Mouse (Mus musculus) adrenal gland, postnatal 36 days (tissue): Measurements from ENCODE around the gene Rack1. TPM values are rescaled to one million over a fixed set of nuclear protein-coding genes. Genes with fewer than 3 reads are reported as not detected.
"Not testable (repeated sequence)": the region's sequence is repeated elsewhere in the genome, so short reads cannot be mapped to it uniquely, and the experiment has no call there.

ENCODE experiments used
- DNase-seq, 2 experiments: peaks; one replicate each; pipeline ENCODE4 v3.0.0; 2021; ENCODE audit warnings: mixed read lengths in 1 of 2
- total RNA-seq, 2 experiments: library from RNA; stranded (reverse); gene quantifications; 2 replicates each; pipeline ENCODE4 v1.2.3; 2021

The Rack1 gene
- total RNA-seq, 2 experiments from 2014 or later: 711 to 729 TPM

DNA sequence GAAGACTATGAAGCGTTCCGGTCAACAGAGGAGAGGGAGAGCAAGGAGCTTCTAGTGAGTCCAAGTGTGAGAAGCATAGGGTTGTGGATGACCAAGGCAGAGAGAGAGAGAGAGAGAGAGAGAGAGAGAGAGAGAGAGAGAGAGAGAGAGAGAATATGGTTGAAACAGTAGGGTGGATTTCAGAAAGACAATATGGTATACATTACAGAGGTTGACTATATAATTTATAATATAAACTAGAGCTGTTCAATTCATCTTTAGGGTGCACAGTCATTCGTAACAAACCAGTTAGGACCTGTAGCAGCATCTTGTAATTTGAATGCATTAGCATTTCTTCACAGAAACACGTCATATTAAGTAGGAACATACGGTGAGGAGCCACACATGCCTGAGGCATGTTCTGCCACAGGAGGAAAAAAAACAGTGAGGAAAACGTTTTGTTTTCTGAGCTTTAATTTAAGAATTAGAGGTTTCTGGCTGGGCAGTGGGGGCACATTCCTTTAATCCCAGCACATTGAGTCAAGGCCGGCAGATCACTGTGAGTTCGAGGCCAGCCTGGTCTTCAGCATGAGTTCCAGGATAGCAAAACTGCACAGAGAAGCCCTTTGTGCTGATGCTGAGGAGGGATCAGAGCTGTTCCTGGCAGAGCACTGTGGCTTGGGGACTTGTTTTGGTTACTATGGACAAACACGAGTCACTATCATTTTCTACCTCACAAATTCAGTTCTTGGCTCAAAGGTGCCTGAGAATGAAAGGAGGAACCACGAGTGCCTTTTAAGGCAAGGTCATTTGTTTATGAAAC, 38.9 kb downstream of the Rack1 start:
- DNase-seq: no peak

DNA sequence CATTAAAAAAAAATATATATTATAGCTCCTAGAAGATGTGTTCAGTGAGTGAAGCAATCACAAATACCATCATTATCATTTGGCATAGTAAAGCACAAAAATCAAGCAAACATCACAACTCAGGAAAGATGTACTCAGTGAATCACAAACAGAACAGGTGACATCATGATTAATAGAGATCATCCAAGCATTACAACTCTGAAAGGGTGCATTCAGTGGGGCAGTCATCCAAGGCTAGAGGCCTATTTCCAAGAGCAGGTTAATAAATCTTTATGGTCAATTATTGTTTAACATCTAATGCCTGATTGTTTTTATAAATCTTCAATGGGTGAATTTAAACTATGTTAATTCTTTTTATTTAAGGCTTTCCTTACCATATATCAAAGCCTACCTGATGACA, 40.7 kb downstream of the Rack1 start:
- no peak for DNase-seq

- DNase-seq: no peak
Observed at GRCm38 (mm10) chr11:48841213-48841612, 41.1 kb downstream of the Rack1 start.

GRCm38 (mm10) chr11:48842378-48842792, 42.3 kb downstream of the Rack1 start:
- DNase-seq: no peak

DNA sequence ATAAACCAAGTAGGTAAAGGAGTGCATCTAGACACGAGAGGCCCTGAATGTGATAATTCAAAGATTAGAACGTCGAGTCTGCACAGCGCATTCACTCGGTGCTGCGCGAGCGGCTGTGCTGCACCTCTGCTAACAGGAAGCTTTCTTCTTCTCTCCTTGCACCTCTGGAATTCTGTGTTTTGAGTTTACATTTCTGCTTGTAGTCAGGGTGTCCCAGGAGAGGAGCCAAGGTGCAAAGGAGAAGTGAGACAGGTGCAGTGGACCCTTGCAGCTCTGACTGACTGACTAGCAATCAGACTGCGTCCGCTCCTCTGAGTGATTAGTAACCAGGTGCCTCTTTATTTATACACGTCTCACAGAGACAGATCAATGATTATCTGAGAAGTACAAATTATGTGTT, 43.1 kb downstream of the Rack1 start:
- DNase-seq: no peak

GRCm38 (mm10) chr11:48844309-48844708, 44.2 kb downstream of the Rack1 start:
- DNase-seq: peak in 1 of 2 experiments; percentile 56

- DNase-seq: no peak
Observed at GRCm38 (mm10) chr11:48845244-48845815, 45.2 kb downstream of the Rack1 start.

GRCm38 (mm10) chr11:48846362-48846761, 46.2 kb downstream of the Rack1 start:
- DNase-seq: not testable (repeated sequence)

DNA sequence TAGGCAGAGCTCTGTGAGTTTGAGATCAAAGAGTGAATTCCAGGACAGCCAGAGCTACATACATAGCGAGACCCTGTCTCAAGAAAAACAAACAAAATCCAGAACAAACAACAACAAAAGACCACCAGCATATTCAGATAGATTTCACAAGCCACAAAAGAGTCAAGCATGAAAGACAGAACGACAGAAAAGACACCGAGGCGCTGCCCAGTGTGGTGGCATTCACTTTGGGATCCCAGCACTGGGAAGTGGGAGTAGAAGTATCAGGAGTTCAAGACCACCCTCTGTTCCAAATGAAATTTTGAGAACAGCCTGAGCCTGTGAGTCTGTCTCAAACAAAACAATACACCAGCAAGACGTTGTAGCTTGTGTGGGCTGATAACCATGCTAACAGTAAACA, 46.7 kb downstream of the Rack1 start:
- DNase-seq: no peak

GRCm38 (mm10) chr11:48850240-48850639, 50.1 kb downstream of the Rack1 start:
- DNase-seq: no peak

DNA sequence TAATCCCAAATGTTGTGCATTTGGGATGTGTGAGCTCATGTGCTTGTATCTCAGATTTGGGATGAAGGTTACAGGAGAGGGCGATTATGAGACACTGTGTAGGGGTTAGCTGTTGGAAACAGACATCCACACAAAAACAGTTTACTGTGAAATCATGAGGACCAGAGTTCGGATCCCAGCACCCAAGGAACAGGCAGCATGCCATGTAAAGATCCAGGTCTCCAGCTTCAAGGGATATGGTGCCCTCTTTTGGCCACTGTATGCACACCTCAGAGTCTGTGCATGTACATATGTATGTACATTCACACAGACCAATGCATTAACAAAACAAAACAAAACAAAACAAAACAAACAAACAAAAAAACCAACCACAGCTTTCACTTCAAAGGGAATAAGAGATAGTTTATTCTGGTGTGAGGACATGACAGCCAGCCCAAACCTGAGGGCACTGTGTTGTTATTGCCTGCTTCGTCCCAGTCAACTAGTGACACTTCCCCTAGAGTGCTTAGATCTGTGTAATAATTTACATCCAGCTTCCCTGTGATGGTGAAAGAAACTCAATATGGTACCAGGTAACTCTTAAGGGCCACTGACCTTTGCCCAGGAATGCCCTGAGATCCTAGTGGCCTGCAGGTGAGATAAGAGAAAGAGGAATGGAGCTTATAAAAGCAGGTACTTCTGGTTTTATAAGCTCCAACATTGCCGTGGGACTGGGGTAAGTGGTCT, 51.3 kb downstream of the Rack1 start:
- no peak for DNase-seq

GRCm38 (mm10) chr11:48852190-48852589, 52.1 kb downstream of the Rack1 start:
- DNase-seq: peak in 1 of 2 experiments; percentile 48

DNA sequence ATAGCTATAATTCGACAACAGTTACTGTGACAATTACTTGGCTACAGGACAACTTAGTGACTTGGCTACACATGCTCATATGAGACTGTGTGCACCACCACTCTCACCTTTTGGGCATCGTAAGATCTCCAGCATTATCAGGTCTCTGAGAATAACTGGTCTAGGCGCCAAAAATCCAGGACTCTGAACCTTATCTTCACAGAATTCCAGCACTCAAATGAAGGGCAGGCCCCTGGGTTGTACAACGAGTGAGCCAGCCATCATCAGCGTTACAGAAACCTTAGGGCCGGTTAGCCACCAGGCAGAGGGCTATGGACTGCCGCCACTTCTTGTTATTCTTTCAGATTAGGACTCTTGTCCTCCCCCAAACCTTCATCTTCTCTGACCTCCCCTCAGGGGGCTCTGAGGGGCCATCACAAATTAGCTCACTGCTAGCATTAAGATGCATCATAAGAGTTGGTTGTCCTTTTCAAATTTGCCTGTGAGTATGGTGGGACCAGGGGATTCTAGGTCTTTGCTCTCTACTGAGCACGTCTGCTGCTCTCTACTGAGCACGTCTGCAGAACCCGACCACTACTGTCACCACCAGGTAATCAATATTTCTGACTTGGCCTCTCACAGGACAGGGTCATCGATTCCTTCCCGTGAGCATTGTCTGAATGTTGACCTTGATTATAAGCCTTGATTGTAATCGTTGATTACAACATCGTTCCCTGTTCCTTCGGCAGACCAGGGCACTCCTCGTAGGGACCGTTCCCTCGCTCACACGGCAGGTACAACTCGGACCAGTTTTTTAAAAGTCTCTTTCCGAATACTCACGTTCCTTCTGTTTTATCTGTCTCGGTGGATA, 52.7 kb downstream of the Rack1 start:
- DNase-seq: no peak

DNA sequence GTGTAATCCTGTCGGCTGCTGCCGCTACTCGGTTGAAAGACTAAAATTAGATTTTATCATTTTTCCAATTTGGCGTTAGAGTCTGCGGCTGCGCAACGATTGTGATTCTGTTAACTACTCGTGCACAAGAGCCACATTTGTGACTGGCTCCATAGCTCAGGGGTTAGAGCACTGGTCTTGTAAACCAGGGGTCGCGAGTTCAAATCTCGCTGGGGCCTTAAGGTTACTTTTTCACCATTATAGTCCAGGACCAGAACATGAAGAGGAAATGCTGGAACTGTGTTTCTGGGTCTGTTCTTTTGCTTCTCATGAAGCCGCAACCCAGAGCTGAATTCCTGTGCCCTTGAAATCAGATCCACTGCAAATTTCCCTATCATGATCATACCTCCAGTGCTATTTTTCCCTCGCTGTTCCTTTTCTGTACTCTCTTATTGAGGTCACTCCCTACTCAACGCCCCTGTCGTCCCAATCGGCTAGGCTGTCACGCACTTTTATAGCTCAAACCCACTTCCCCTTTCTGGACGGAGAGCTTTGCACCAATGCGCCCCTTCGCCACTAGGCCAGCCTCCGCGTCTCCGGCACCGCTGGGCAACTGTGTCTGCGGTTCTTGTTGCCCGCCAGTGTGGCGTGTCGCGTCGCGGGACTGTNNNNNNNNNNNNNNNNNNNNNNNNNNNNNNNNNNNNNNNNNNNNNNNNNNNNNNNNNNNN, 53.5 kb downstream of the Rack1 start:
- DNase-seq: peak; percentile 86 to 91

Other genes starting within 250 kb of the Rack1 start
- 10 to 100 TPM; 32.9 to 45.2 TPM for gene Trim41, start 17.0 kb downstream of the Rack1 start, total RNA-seq
- 1 to 10 TPM; 6.4 to 8.6 TPM for gene Trim7, start 25.8 kb downstream of the Rack1 start, total RNA-seq
- 1 to 10 TPM; 1.4 to 3.2 TPM for gene Gm12184, start 26.3 kb downstream of the Rack1 start, total RNA-seq
- gene Irgm1, start 71.4 kb downstream of the Rack1 start, total RNA-seq: 10 to 100 TPM; 23.9 to 24.5 TPM
- 1 to 10 TPM; 2.0 to 2.8 TPM for gene Gm5431, start 101.9 kb downstream of the Rack1 start, total RNA-seq
- 1 to 10 TPM; 4.8 to 5.5 TPM for gene Psme2b, start 145.9 kb downstream of the Rack1 start, total RNA-seq
- not detected for gene Olfr56, start 178.6 kb downstream of the Rack1 start, total RNA-seq
- gene 9930111J21Rik1, start 179.1 kb downstream of the Rack1 start, total RNA-seq: 1 to 10 TPM; 2.4 to 3.6 TPM
- 1 to 10 TPM; 2.5 to 3.4 TPM for gene Gm12185, start 191.9 kb downstream of the Rack1 start, total RNA-seq
- gene Tgtp1, start 193.8 kb downstream of the Rack1 start, total RNA-seq: 1 to 10 TPM; 3.5 to 4.6 TPM